Mouse (Mus musculus) liver, embryonic 11.5 days (tissue): Measurements from ENCODE around the gene Kif24. TPM values are rescaled to one million over a fixed set of nuclear protein-coding genes. Genes with fewer than 3 reads are reported as not detected.

Experiments
- ATAC-seq: fragments of 200-750 bp; cut with Nextera tagmentation; replicated peaks from 2 replicates; pipeline ENCODE4 v1.8.0; 2017; ENCODE audit warnings: moderate number of reproducible peaks, mild to moderate bottlenecking, moderate TSS enrichment, moderate library complexity; ENCODE audit not compliant: low FRiP score
- DNase-seq: peaks from one replicate; pipeline ENCODE4 v3.0.0-alpha.2; 2017; ENCODE audit warnings: low spot score
- H3K27ac ChIP-seq: fragments of 300-500 bp; sonication (generic); 2 replicates; pipeline ENCODE4 v1.5.1; 2014; ENCODE audit warnings: mild to moderate bottlenecking, low read depth, low read length, control low read depth
- H3K27me3 ChIP-seq: fragments of 300-500 bp; sonication (generic); replicated peaks from 2 replicates; pipeline ENCODE4 v1.6.1; 2014; ENCODE audit warnings: low read length, mixed read lengths; ENCODE audit not compliant: control insufficient read depth, insufficient read depth
- H3K36me3 ChIP-seq: fragments of 300-500 bp; sonication (generic); 2 replicates; pipeline ENCODE4 v1.6.1; 2014; ENCODE audit warnings: mild to moderate bottlenecking, low read length, moderate library complexity, mixed read lengths; ENCODE audit not compliant: control insufficient read depth, insufficient read depth
- H3K4me1 ChIP-seq: fragments of 300-500 bp; sonication (generic); replicated peaks from 2 replicates; pipeline ENCODE4 v1.6.1; 2014; ENCODE audit warnings: low read length, mixed read lengths; ENCODE audit not compliant: control insufficient read depth, insufficient read depth
- H3K4me2 ChIP-seq: fragments of 300-500 bp; sonication (generic); 2 replicates; pipeline ENCODE4 v1.6.1; 2014; ENCODE audit warnings: mild to moderate bottlenecking, control low read depth, moderate library complexity
- H3K4me3 ChIP-seq: fragments of 300-500 bp; sonication (generic); 2 replicates; pipeline ENCODE4 v1.5.1; 2014; ENCODE audit warnings: low read depth, low read length, control low read depth
- H3K9ac ChIP-seq: fragments of 300-500 bp; sonication (generic); 2 replicates; pipeline ENCODE4 v1.6.1; 2014; ENCODE audit warnings: low read depth, low read length, control low read depth
- H3K9me3 ChIP-seq: fragments of 300-500 bp; sonication (generic); 2 replicates; pipeline ENCODE4 v1.6.1; 2016; ENCODE audit warnings: low read length, inconsistent platforms, mixed read lengths; ENCODE audit not compliant: control insufficient read depth
- WGBS: fragments of 180-500 bp; shearing (Covaris S2); extraction: QIAGEN DNeasy Blood & Tissue Kit; methylation state at CpG from one replicate; pipeline ENCODE4 v1.1.7; 2014; 5-methylcytosine and 5-hydroxymethylcytosine counted together
- polyA plus RNA-seq: library from polyadenylated mRNA; unstranded; fragments of >200 nt; fragmentation: Nextera tagmentation; extraction: Ambion mirVana; gene quantifications from 2 replicates; pipeline ENCODE4 v1.2.1, GENCODE M21; 2014

The Kif24 gene
- polyA plus RNA-seq, 1 experiment from 2014 or later, result 8.6 TPM

DNA sequence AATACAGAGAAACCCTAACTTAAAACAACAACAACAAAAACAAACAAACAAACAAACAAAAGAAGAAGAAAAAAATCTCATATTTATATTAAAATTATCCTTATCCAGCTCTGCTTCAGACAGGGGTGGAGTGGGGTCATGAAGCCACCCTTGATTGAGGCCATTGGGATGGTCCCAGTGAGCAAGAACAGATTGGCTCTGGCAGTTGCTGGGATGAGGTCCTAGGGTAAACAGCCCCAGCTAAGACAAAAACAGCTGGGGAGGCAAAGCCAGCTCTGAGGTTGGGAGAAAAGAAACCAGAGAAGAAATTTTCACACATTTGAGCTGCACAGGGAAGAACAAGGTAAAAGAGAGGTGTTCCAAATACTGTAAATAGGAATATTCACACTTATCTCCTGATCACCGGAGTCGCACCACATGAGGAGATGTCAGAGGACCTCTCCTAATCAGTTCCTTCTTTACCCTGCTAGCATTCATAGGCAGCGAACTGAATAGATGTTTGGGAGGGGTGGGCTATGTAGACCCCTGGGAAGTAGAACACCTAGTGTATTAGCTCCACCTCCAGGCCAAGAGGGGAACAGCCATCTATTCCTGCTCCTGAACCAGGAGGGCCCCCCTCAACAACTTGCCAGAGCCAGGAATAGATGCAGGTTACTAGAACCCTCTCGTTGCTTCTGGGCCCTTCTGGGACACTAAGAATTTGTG lies 14.2 kb upstream of the Kif24 start:
- no peak for DNase-seq
- no peaks in the 10 kb centered on the region for H3K9me3 ChIP-seq
- no peak overlapping the region for H3K4me2 ChIP-seq
- H3K27ac ChIP-seq, result no peak overlapping the region
- no peaks in the 10 kb centered on the region for H3K27me3 ChIP-seq
- 63% methylated on average over 4 of the region's 4 CpGs for WGBS
- H3K4me3 ChIP-seq, result no peak overlapping the region
- no peaks in the 10 kb centered on the region for H3K36me3 ChIP-seq
- H3K4me1 ChIP-seq, result no peaks in the 10 kb centered on the region
- ATAC-seq, result no peak
- H3K9ac ChIP-seq, result no peak overlapping the region

DNA sequence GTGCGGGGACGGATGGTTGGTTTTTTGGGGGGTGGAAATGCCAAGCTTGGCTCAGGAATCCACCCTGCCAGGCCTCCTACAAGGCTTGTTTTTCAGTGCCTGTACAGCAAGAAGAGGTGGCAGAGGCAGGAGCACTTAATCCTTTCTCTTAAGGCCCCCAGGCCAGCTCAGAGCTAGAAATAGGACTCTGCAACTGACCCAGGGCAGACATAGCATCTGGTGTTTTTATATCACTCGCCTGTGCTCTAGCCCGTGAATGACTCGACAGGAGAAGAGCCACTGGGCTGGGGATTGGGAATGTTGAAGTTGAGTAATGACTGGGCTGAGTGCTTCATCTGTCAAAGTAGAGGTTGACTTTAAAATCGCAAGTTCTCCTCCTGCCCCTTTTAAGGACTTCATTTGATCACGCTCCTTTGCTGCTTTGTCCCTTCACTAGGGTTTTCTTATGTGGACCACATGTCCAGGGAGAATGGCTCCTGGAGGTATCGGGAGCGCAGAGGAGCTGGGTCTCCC lies 13.0 kb upstream of the Kif24 start:
- Histone ChIP-seq H3K36me3 (no peaks in the 10 kb centered on the region), H3K27me3 (no peaks in the 10 kb centered on the region), H3K9ac (no peak overlapping the region), H3K4me3 (no peak overlapping the region), H3K9me3 (no peaks in the 10 kb centered on the region), H3K4me1 (no peaks in the 10 kb centered on the region), H3K27ac (no peak overlapping the region), H3K4me2 (no peak overlapping the region)
- WGBS, result 86% methylated on average over 9 of the region's 9 CpGs
- ATAC-seq (no peak), DNase-seq (no peak)

DNA sequence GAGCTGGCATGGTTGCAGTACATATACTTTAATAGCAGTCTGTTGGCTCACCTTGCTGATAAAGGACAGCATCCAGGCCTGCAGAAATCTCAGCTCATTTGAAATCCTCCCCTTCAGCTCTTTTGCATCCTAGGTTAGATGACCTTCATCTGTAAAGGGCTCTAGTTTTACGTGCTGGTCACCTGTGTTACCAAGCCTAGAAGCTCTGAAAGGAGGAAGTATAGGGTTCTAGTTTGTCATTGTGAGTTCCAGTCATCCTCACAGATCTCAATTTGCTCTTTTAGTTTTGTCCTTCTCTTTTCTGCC lies 6.7 kb upstream of the Kif24 start:
- Histone ChIP-seq H3K9ac (no peak overlapping the region), H3K4me2 (no peak overlapping the region), H3K4me1 (no peaks in the 10 kb centered on the region), H3K27me3 (no peaks in the 10 kb centered on the region), H3K36me3 (no peaks in the 10 kb centered on the region), H3K9me3 (no peaks in the 10 kb centered on the region), H3K4me3 (no peak overlapping the region), H3K27ac (no peak overlapping the region)
- 78% methylated on average over 1 of the region's 1 CpGs for WGBS
- DNase-seq (no peak), ATAC-seq (no peak)

DNA sequence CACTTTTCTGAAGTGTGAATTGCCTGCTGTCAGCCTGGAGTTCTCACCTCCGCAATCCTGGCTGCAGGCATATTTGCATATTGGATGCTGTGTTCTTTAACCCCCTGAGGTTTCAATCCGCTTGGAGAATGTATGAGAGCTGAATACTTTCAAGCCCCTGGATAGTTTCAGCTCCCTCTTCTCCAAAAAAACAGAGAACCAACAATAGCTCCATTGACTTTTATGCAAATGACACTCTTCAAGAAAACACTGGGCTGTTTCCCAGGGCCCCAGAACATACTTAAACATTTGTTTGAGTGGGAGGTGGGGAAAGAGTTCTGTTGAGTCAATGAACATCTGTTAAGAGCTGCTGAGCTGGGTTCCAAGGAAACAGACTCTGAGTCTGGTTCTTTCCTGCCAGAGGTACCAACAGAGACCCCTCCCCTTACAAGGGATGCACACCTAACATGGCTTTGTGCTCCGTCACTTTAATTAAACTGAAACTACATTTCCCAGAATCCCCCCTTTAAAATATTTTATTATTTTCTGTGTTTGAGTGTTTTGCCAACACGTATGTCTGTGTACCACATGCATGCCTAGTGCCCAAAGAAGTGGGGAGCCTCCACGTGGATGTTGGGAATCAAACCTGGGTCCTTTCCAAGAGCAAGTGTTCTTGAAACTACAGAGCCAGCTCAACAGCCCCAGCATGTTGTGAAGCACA lies 6.1 kb upstream of the Kif24 start:
- 62% methylated on average over 5 of the region's 5 CpGs for WGBS

DNA sequence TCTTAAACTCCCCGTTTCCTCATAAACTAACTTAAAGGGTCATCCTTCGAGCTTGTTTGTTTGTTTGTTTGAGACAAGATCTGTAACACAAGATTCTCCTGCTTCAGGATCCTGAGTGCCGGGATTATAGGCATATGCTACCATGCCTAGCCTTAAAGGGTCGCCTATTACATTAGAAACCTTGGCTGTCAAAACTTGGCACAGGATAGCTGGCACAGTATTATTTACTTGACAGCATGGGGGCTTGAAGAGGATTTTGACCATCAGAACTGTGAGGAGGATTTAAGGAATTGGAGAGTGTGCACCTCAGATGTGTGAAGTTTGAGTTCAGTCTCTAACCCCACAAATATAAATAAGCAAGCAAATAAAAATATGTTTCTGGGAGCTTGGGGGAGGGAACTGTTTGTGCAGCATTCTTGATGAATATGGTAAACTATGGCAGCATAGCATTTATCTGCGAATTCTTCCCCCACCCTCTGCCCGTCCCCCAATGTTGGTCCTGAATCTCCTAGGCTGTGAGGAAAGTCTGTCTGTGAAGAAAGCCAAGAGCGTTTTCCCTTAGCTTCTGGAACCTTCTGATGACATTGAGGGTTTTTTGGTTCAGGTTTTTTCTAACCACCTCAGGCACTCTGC lies 5.5 kb upstream of the Kif24 start:
- no peak overlapping the region for H3K27ac ChIP-seq
- 62% methylated on average over 7 of the region's 7 CpGs for WGBS
- no peak overlapping the region for H3K4me2 ChIP-seq
- H3K27me3 ChIP-seq, result no peaks in the 10 kb centered on the region
- no peaks in the 10 kb centered on the region for H3K9me3 ChIP-seq
- no peak overlapping the region for H3K9ac ChIP-seq
- H3K4me3 ChIP-seq, result no peak overlapping the region
- no peaks in the 10 kb centered on the region for H3K36me3 ChIP-seq
- H3K4me1 ChIP-seq, result no peaks in the 10 kb centered on the region
- DNase-seq (no peak), ATAC-seq (no peak)

More for the DNA sequence above, 6.1 kb upstream of the Kif24 start:
- H3K9me3 ChIP-seq, result no peaks in the 10 kb centered on the region
- H3K36me3 ChIP-seq, result no peaks in the 10 kb centered on the region
- H3K4me2 ChIP-seq, result no peak overlapping the region
- H3K27ac ChIP-seq, result no peak overlapping the region
- DNase-seq, result no peak
- no peak overlapping the region for H3K9ac ChIP-seq
- H3K27me3 ChIP-seq, result no peaks in the 10 kb centered on the region
- H3K4me3 ChIP-seq, result no peak overlapping the region
- no peak for ATAC-seq
- no peaks in the 10 kb centered on the region for H3K4me1 ChIP-seq

DNA sequence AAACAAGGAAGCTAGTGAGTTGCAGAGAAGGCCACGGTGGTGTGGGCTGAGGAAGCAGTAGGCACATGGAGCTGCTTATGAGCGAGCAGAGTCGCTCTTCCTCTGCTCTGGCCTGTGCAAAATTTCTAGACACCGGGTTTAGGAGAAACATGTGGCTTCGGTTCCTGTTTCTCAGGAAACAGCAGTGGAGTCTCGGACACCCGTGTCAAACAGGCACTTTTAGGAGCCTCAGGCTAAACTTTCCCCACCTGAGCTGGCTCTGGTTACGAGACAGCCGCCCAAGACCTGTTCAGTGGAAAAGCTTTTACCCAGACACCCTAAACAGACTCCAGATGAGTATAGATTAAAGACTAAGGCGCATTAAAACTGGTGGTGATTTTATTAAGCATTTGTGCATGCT lies 4.5 kb upstream of the Kif24 start:
- Histone ChIP-seq H3K4me1 (no peaks in the 10 kb centered on the region), H3K9me3 (no peaks in the 10 kb centered on the region), H3K36me3 (no peaks in the 10 kb centered on the region), H3K27me3 (no peaks in the 10 kb centered on the region), H3K4me3 (no peak overlapping the region), H3K27ac (no peak overlapping the region), H3K9ac (no peak overlapping the region), H3K4me2 (no peak overlapping the region)
- ATAC-seq (no peak), DNase-seq (no peak)
- 70% methylated on average over 10 of the region's 10 CpGs for WGBS

DNA sequence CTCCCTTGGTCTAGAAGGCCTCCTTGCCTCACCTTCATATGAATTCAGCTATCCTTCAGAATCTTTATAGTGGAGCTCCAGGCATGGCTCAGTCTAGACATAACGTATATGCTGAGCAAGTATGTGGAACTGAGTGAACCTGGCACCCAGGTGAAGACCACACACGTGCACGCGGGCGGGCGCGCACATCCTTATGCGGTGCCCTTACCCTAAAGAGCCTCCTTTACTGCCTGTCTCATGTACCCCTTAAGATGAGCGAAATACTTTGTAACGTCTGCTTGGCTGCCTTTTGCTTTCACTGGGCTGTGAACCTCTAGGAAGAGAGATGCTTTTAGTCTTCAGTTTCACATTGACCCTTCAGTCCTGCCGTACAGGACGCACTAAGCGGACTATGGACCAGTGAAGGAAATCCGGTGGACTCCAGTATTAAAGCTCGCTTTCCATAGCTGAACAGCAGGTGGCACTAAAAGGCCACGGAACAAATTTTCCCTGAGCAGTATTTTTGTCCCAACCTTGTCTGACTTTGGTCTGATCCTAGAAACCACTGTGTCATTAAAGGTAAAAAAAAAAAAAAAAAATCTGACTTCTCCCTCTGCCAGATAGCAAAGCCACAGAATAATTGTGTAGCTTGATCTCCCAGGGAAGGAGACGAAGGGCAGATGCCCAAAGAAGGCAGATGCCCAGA lies 3.9 kb upstream of the Kif24 start:
- Histone ChIP-seq H3K27me3 (no peaks in the 10 kb centered on the region), H3K9me3 (no peaks in the 10 kb centered on the region), H3K4me2 (no peak overlapping the region), H3K36me3 (no peaks in the 10 kb centered on the region), H3K4me1 (no peaks in the 10 kb centered on the region), H3K4me3 (no peak overlapping the region), H3K9ac (no peak overlapping the region), H3K27ac (no peak overlapping the region)
- ATAC-seq (no peak), DNase-seq (peak; percentile 35)
- 56% methylated on average over 17 of the region's 17 CpGs for WGBS

DNA sequence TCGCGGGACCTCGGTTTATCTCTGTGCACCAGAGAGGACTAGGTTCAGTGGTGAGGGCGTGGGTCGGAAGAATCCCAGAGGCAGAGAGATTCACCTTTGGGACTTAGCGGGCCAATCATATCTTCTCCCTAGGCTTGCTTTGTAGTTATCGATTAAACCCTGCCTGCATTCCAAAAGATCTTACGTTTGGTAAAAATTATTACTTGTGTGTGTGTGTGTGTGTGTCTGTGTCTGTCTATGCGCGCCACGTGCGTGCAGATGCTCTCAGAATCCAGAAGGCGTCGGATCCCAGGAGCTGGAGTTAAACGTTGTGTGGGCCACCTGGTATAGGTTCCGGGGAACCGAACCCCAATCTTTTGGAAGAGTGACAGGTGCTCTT lies 589 bp upstream of the Kif24 start:
- peak overlapping the region; percentile 71 for H3K4me2 ChIP-seq
- 0 out of 2 replicates have a peak, but pooled peaks cover 3% of the 10 kb centered on the region for H3K4me1 ChIP-seq
- H3K27ac ChIP-seq, result 0 out of 2 replicates have a peak overlapping the region, but pooled peaks have one; percentile 36
- peaks cover 4% of the 10 kb centered on the region; the same call in 1 of the 2 replicates for H3K36me3 ChIP-seq
- peak overlapping the region; percentile 67 for H3K4me3 ChIP-seq
- no peak for ATAC-seq
- DNase-seq, result no peak
- 8% methylated on average over 17 of the region's 17 CpGs for WGBS
- H3K9ac ChIP-seq, result peak overlapping the region; percentile 77
- H3K9me3 ChIP-seq, result no peaks in the 10 kb centered on the region
- H3K27me3 ChIP-seq, result no peaks in the 10 kb centered on the region
